Mouse (Mus musculus): ENCODE data around the gene Csnk2a2. TPM values are rescaled to one million over a fixed set of nuclear protein-coding genes. Genes with fewer than 3 reads are reported as not detected.

Gene Csnk2a2
- polyA plus RNA-seq, 1 experiment from 2014 or later = 5.5 TPM

DNA sequence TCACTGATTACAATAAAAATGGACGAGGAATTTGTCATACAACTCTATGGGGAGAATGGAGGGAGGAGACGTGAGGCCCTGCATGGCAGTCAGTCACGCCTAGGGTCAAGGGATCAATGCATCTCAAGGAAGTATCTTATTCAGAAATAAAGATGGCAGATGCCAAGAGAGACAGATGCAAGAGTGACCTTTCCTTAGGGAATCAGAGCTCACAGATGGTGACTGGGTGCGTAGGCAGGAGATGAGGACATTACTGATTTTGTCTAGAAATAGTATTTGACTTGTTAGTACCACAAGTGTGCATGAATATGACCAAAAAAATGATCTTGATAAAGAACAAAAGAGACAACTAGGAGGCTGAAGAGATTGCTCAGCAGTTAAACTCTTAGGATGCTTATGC, 22.4 kb upstream of the Csnk2a2 start:
- Histone ChIP-seq H3K27ac (ENCODE audit: low read length) (no peak overlapping the region), H3K9me3 (ENCODE audit: control insufficient read depth, low read length) (no peaks in the 10 kb centered on the region), H3K27me3 (replicated peaks; ENCODE audit: control insufficient read depth, insufficient read depth, low read length) (no peaks in the 10 kb centered on the region), H3K36me3 (ENCODE audit: control insufficient read depth, insufficient read depth, low read length) (no peaks in the 10 kb centered on the region), H3K4me3 (ENCODE audit: low read length) (no peak overlapping the region), H3K9ac (ENCODE audit: low read depth, low read length) (no peak overlapping the region), H3K4me1 (ENCODE audit: control insufficient read depth, insufficient read depth, low read length) (no peaks in the 10 kb centered on the region), H3K4me2 (ENCODE audit: low read depth, low read length) (no peak overlapping the region)
- 60% methylated on average over 4 of the region's 4 CpGs for WGBS
- ATAC-seq = no peak

DNA sequence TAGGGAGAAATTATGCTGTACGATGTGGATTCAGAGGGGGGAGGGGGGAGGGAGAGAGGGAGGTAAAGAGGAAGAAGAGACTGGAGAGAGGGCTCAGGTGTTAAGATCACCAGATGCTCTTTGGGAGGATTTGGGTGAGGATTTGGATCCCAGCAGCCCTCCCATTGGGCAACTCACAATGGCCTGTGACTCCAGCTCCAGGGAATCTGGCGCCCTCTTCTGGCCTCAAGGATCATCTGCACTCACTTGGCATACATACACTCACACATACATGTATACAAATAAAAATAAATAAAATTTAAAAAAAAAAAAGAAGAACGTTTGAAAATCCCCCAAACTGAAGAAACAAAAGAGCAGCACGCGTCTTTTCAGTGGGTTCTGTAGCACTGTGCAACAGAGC, 16.4 kb upstream of the Csnk2a2 start:
- ATAC-seq = no peak
- H3K4me1 ChIP-seq (ENCODE audit: control insufficient read depth, insufficient read depth, low read length) = no peaks in the 10 kb centered on the region

DNA sequence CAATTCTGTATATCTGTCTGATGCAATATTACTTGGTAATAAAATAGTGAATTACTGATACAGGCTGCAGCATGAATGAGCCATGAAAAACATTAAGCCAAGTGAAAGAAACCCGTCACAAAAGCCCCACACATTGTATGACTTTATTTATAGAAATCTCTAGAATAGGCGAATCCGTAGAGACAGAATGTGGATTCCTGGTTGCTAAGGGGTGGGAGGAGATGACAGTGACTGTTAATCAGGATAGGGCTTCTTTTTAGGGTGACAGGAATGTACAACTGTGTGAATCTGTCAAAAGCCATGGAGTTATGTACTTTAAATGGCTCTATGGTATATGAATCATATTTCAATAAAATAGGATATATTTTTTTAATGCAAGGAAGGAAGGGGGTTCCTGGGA, 15.8 kb upstream of the Csnk2a2 start:
- H3K4me2 ChIP-seq (ENCODE audit: low read depth, low read length) = no peak overlapping the region
- no peaks in the 10 kb centered on the region for H3K27me3 ChIP-seq (replicated peaks; ENCODE audit: control insufficient read depth, insufficient read depth, low read length)
- H3K4me3 ChIP-seq (ENCODE audit: low read length) = no peak overlapping the region
- no peak for ATAC-seq
- H3K36me3 ChIP-seq (ENCODE audit: control insufficient read depth, insufficient read depth, low read length) = no peaks in the 10 kb centered on the region
- H3K9ac ChIP-seq (ENCODE audit: low read depth, low read length) = no peak overlapping the region
- H3K27ac ChIP-seq (ENCODE audit: low read length) = no peak overlapping the region
- H3K9me3 ChIP-seq (ENCODE audit: control insufficient read depth, low read length) = no peaks in the 10 kb centered on the region
- 75% methylated on average over 3 of the region's 3 CpGs for WGBS
- no peaks in the 10 kb centered on the region for H3K4me1 ChIP-seq (ENCODE audit: control insufficient read depth, insufficient read depth, low read length)

More for the DNA sequence above, 16.4 kb upstream of the Csnk2a2 start:
- H3K9ac ChIP-seq (ENCODE audit: low read depth, low read length) = no peak overlapping the region
- 72% methylated on average over 5 of the region's 5 CpGs for WGBS
- H3K9me3 ChIP-seq (ENCODE audit: control insufficient read depth, low read length) = no peaks in the 10 kb centered on the region
- no peaks in the 10 kb centered on the region for H3K36me3 ChIP-seq (ENCODE audit: control insufficient read depth, insufficient read depth, low read length)
- H3K27me3 ChIP-seq (replicated peaks; ENCODE audit: control insufficient read depth, insufficient read depth, low read length) = no peaks in the 10 kb centered on the region
- H3K4me3 ChIP-seq (ENCODE audit: low read length) = no peak overlapping the region
- no peak overlapping the region for H3K27ac ChIP-seq (ENCODE audit: low read length)
- H3K4me2 ChIP-seq (ENCODE audit: low read depth, low read length) = no peak overlapping the region

DNA sequence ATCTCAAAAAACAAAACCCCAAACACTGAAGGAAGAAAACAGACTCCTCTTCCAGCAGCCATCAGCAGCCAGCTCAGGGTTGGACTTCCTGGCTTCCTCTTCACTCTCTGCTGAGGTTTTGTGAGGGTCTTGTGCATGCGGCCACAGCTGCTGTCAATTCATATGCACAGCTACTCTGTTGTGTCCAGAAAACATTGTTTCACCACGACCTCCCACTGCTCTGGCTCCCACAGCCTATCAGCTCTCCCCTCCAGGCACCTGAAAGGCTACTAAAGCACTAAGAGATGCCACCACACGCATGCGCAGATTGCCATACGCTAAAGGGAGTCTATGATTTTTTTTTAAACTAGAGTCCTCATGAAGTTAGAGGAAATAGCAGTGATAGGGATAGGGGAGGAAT, 15.0 kb upstream of the Csnk2a2 start:
- Histone ChIP-seq H3K9ac (ENCODE audit: low read depth, low read length) (no peak overlapping the region), H3K27me3 (replicated peaks; ENCODE audit: control insufficient read depth, insufficient read depth, low read length) (no peaks in the 10 kb centered on the region), H3K4me3 (ENCODE audit: low read length) (no peak overlapping the region), H3K4me2 (ENCODE audit: low read depth, low read length) (no peak overlapping the region), H3K36me3 (ENCODE audit: control insufficient read depth, insufficient read depth, low read length) (no peaks in the 10 kb centered on the region), H3K4me1 (ENCODE audit: control insufficient read depth, insufficient read depth, low read length) (no peaks in the 10 kb centered on the region), H3K9me3 (ENCODE audit: control insufficient read depth, low read length) (no peaks in the 10 kb centered on the region), H3K27ac (ENCODE audit: low read length) (no peak overlapping the region)
- ATAC-seq = no peak
- 74% methylated on average over 5 of the region's 5 CpGs for WGBS

DNA sequence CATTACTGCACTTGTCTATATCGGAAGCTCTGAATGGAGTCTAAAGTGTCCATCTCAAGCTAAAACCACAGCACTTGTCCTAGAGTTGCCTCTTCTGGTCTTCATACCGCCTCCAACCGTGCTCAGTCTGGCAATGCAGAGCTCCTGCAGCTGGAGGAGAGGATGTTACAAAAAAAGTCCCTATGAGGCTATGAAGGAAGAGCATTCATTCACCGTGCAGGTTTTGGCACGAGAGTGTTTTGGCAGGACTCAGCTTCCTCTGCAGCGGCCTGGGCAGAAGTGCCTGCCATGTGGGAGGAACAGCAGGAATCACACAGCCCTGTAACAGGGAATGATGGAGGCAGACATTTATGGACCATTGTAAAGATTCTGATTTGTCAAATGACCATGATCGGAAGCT, 12.6 kb upstream of the Csnk2a2 start:
- Histone ChIP-seq H3K4me1 (ENCODE audit: control insufficient read depth, insufficient read depth, low read length) (no peaks in the 10 kb centered on the region), H3K27me3 (replicated peaks; ENCODE audit: control insufficient read depth, insufficient read depth, low read length) (no peaks in the 10 kb centered on the region), H3K36me3 (ENCODE audit: control insufficient read depth, insufficient read depth, low read length) (no peaks in the 10 kb centered on the region), H3K9ac (ENCODE audit: low read depth, low read length) (no peak overlapping the region), H3K4me2 (ENCODE audit: low read depth, low read length) (no peak overlapping the region), H3K4me3 (ENCODE audit: low read length) (no peak overlapping the region), H3K9me3 (ENCODE audit: control insufficient read depth, low read length) (no peaks in the 10 kb centered on the region), H3K27ac (ENCODE audit: low read length) (no peak overlapping the region)
- ATAC-seq = no peak
- 71% methylated on average over 7 of the region's 7 CpGs for WGBS

DNA sequence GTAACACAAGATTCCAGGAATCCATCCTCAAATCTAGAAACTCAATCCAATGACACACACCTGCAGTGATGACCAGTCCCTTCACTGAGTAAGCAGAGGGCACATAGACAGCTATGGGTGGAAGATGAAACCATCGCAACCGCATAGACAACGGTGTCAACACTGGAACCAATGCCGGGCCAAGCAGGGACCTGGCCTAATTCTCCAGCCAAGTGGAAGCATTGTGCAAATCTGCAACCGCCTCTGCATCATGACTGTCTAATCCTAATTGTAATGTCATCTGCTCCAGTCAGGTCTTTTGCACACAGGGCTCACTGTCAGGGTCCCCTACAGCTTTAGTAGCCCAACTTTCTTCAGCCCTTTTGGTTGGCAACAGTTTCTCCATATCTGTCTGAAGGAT, 10.6 kb upstream of the Csnk2a2 start:
- no peak for ATAC-seq
- Histone ChIP-seq H3K9me3 (ENCODE audit: control insufficient read depth, low read length) (no peaks in the 10 kb centered on the region), H3K36me3 (ENCODE audit: control insufficient read depth, insufficient read depth, low read length) (no peaks in the 10 kb centered on the region), H3K27me3 (replicated peaks; ENCODE audit: control insufficient read depth, insufficient read depth, low read length) (no peaks in the 10 kb centered on the region), H3K4me2 (ENCODE audit: low read depth, low read length) (no peak overlapping the region), H3K27ac (ENCODE audit: low read length) (no peak overlapping the region), H3K4me1 (ENCODE audit: control insufficient read depth, insufficient read depth, low read length) (no peaks in the 10 kb centered on the region), H3K4me3 (ENCODE audit: low read length) (no peak overlapping the region), H3K9ac (ENCODE audit: low read depth, low read length) (no peak overlapping the region)
- 97% methylated on average over 5 of the region's 5 CpGs for WGBS

DNA sequence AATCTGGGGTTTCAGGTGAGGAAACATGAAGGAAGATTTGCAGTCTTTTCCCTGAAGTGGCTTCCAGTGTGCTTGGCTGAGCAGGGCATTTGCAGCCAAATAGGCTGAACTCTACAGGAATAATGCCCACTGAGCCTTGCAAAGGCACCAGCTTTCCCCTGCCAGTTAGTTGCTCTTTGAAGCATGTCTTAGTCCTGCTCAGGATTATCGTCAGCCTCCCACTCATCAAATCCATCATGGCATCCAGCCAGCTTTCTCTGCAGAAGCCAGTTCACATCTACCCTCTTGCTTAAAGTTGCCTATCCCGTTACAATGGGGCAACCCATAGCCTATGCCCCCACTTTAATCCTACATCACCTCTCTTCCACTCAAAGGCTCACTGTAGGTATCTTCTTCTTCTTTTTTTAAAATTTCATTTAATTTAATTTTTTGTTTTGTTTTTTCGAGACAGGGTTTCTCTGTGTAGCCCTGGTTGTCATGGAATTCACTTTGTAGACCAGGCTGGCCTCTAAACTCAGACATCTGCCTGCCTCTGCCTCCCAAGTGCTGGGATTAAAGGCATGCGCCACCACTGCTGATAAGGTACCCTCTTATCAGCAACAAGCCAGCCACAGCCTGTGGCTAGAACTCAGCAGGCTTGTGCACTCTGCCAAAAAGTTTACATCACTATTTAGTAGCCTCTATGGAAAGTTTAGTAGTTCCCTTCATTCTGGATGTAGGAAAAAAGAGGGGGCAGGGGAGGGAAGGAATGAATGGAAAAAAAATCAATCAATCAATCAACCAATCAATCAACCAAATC, 9.6 kb upstream of the Csnk2a2 start:
- WGBS = 73% methylated on average over 4 of the region's 4 CpGs
- ATAC-seq = no peak
- H3K27ac ChIP-seq (ENCODE audit: low read length) = no peak overlapping the region

DNA sequence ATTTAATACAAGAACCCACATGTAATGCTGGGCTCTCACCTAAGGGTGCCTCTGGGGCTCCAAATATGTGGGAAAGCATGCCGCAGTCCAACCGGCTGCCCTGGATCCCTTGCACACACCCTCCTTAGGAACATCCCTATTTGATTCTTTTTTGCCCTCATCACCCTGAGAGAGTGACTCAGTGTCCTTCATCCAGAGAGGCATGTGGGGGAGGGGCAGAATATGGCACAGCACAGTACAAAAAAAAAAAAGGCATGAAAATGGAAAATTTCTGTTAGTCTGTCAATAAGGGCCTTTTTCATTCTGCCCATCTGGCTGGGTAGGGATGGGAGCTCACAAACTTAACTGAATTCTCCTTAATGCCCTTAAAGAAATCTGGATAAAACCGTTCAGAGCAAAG, 8.0 kb upstream of the Csnk2a2 start:
- Histone ChIP-seq H3K9ac (ENCODE audit: low read depth, low read length) (no peak overlapping the region), H3K9me3 (ENCODE audit: control insufficient read depth, low read length) (no peaks in the 10 kb centered on the region), H3K4me3 (ENCODE audit: low read length) (no peak overlapping the region), H3K27me3 (replicated peaks; ENCODE audit: control insufficient read depth, insufficient read depth, low read length) (no peaks in the 10 kb centered on the region), H3K27ac (ENCODE audit: low read length) (no peak overlapping the region), H3K36me3 (ENCODE audit: control insufficient read depth, insufficient read depth, low read length) (no peaks in the 10 kb centered on the region), H3K4me1 (ENCODE audit: control insufficient read depth, insufficient read depth, low read length) (no peaks in the 10 kb centered on the region), H3K4me2 (ENCODE audit: low read depth, low read length) (no peak overlapping the region)
- whole genome bisulfite sequencing = 74% methylated on average over 3 of the region's 3 CpGs
- no peak for ATAC-seq

More for the DNA sequence above, 9.6 kb upstream of the Csnk2a2 start:
- Histone ChIP-seq H3K27me3 (replicated peaks; ENCODE audit: control insufficient read depth, insufficient read depth, low read length) (no peaks in the 10 kb centered on the region), H3K9me3 (ENCODE audit: control insufficient read depth, low read length) (no peaks in the 10 kb centered on the region), H3K4me1 (ENCODE audit: control insufficient read depth, insufficient read depth, low read length) (no peaks in the 10 kb centered on the region), H3K4me3 (ENCODE audit: low read length) (no peak overlapping the region), H3K36me3 (ENCODE audit: control insufficient read depth, insufficient read depth, low read length) (no peaks in the 10 kb centered on the region), H3K4me2 (ENCODE audit: low read depth, low read length) (no peak overlapping the region), H3K9ac (ENCODE audit: low read depth, low read length) (no peak overlapping the region)

DNA sequence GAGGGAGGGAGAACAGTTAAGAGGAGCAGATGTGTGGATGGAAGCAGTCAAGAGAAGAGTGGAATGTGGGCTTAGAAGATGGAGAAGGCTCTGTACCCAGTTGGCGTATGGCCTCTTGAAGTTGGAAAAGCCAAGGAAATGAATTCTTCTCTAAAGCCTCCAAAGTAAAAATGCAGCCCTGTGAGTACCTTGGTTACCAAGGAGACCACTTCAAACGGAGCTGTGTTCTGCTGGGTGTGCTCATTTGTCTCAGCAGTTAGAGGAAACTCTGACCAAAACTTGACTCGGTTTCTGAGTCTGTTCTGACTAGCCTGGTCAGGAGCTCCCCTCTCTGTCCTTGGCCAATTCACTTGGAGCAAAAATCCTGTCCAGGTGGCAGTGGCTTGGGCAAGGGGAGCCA, 6.6 kb upstream of the Csnk2a2 start:
- Histone ChIP-seq H3K4me1 (ENCODE audit: control insufficient read depth, insufficient read depth, low read length) (no peaks in the 10 kb centered on the region), H3K4me3 (ENCODE audit: low read length) (no peak overlapping the region), H3K27me3 (replicated peaks; ENCODE audit: control insufficient read depth, insufficient read depth, low read length) (no peaks in the 10 kb centered on the region), H3K27ac (ENCODE audit: low read length) (no peak overlapping the region), H3K4me2 (ENCODE audit: low read depth, low read length) (no peak overlapping the region), H3K36me3 (ENCODE audit: control insufficient read depth, insufficient read depth, low read length) (no peaks in the 10 kb centered on the region), H3K9ac (ENCODE audit: low read depth, low read length) (no peak overlapping the region), H3K9me3 (ENCODE audit: control insufficient read depth, low read length) (no peaks in the 10 kb centered on the region)
- 27% methylated on average over 3 of the region's 3 CpGs for WGBS
- no peak for ATAC-seq

DNA sequence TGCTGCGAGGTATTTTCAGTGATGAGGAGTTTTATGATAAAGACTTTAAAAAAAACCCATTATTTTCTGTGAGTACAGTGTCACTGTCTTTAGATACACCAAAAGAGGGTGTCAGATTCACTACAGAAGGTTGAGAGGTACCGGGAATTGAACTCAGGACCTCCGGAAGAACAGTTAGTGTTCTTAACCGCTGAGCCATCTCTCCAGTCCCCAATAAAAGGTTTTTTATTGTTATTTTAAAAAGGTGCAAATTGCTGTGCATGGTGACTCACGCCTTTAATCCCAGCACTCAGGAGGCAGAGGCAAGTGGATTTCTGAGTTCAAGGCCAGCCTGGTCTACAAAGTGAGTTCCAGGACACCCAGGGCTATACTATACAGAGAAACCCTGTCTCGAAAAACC, 5.6 kb upstream of the Csnk2a2 start:
- Histone ChIP-seq H3K27me3 (replicated peaks; ENCODE audit: control insufficient read depth, insufficient read depth, low read length) (no peaks in the 10 kb centered on the region), H3K36me3 (ENCODE audit: control insufficient read depth, insufficient read depth, low read length) (no peaks in the 10 kb centered on the region), H3K27ac (ENCODE audit: low read length) (no peak overlapping the region), H3K9me3 (ENCODE audit: control insufficient read depth, low read length) (no peaks in the 10 kb centered on the region), H3K4me2 (ENCODE audit: low read depth, low read length) (no peak overlapping the region), H3K9ac (ENCODE audit: low read depth, low read length) (no peak overlapping the region), H3K4me3 (ENCODE audit: low read length) (no peak overlapping the region), H3K4me1 (ENCODE audit: control insufficient read depth, insufficient read depth, low read length) (no peaks in the 10 kb centered on the region)
- ATAC-seq = no peak
- 84% methylated on average over 6 of the region's 6 CpGs for WGBS
